Mouse (Mus musculus) large intestine, adult 2 months (tissue): Measurements from ENCODE around the gene Mecom. TPM values are rescaled to one million over a fixed set of nuclear protein-coding genes. Genes with fewer than 3 reads are reported as not detected.

Source experiments
- DNase-seq: peaks from one replicate; pipeline ENCODE4 v3.0.0-alpha.2; 2012; ENCODE audit warnings: low read depth, low spot score
- WGBS: fragments of 180-500 bp; shearing (Covaris S2); methylation state at CpG from one replicate; pipeline ENCODE4 v1.1.7; 2018; 5-methylcytosine and 5-hydroxymethylcytosine counted together
- polyA plus RNA-seq: library from polyadenylated mRNA; depleted of rRNA; stranded (reverse); fragments of >200 nt; gene quantifications from 2 replicates; pipeline ENCODE4 v1.2.3, GENCODE M21; 2012

Gene Mecom
- polyA plus RNA-seq, 1 experiment: 4.4 TPM

- 31% methylated on average over 5 of the region's 5 CpGs for WGBS
Observed at GRCm38 (mm10) chr3:30187812-30188469, 359.9 kb downstream of the Mecom start.

GRCm38 (mm10) chr3:30181807-30182481 is 365.9 kb downstream of the Mecom start:
- 80% methylated on average over 8 of the region's 8 CpGs for WGBS
- no peak for DNase-seq

More at GRCm38 (mm10) chr3:30187812-30188469, 359.9 kb downstream of the Mecom start:
- no peak for DNase-seq

GRCm38 (mm10) chr3:30176615-30177014 is 371.2 kb downstream of the Mecom start:
- 87% methylated on average over 5 of the region's 5 CpGs for WGBS

GRCm38 (mm10) chr3:30173812-30174211 is 374.0 kb downstream of the Mecom start:
- WGBS: 19% methylated on average over 3 of the region's 3 CpGs
- DNase-seq: no peak

More at GRCm38 (mm10) chr3:30176615-30177014, 371.2 kb downstream of the Mecom start:
- DNase-seq: no peak

- 60% methylated on average over 3 of the region's 3 CpGs for WGBS
- DNase-seq: no peak
Observed at GRCm38 (mm10) chr3:30168396-30169186, 379.2 kb downstream of the Mecom start.

GRCm38 (mm10) chr3:30167027-30167426 is 380.8 kb downstream of the Mecom start:
- no peak for DNase-seq
- 33% methylated on average over 3 of the region's 3 CpGs for WGBS

- DNase-seq: no peak
- WGBS: 30% methylated on average over 4 of the region's 4 CpGs
Observed at GRCm38 (mm10) chr3:30164834-30165233, 383.0 kb downstream of the Mecom start.

GRCm38 (mm10) chr3:30163390-30163789 is 384.4 kb downstream of the Mecom start:
- DNase-seq: no peak
- WGBS: 18% methylated on average over 4 of the region's 4 CpGs

GRCm38 (mm10) chr3:30160961-30161670 is 386.7 kb downstream of the Mecom start:
- 22% methylated on average over 5 of the region's 5 CpGs for WGBS
- no peak for DNase-seq

- WGBS: 48% methylated on average over 5 of the region's 5 CpGs
- no peak for DNase-seq
Observed at GRCm38 (mm10) chr3:30160346-30160745, 387.5 kb downstream of the Mecom start.

- no peak for DNase-seq
- 81% methylated on average over 7 of the region's 7 CpGs for WGBS
Observed at GRCm38 (mm10) chr3:30157128-30157670, 390.6 kb downstream of the Mecom start.

- 94% methylated on average over 7 of the region's 7 CpGs for WGBS
- no peak for DNase-seq
Observed at GRCm38 (mm10) chr3:30154390-30154789, 393.4 kb downstream of the Mecom start.

- 89% methylated on average over 3 of the region's 3 CpGs for WGBS
- no peak for DNase-seq
Observed at GRCm38 (mm10) chr3:30153923-30154331, 393.9 kb downstream of the Mecom start.

GRCm38 (mm10) chr3:30150071-30150470 is 397.7 kb downstream of the Mecom start:
- 96% methylated on average over 4 of the region's 4 CpGs for WGBS

GRCm38 (mm10) chr3:30148378-30149079 is 399.3 kb downstream of the Mecom start:
- WGBS: 66% methylated on average over 8 of the region's 8 CpGs

More at GRCm38 (mm10) chr3:30150071-30150470, 397.7 kb downstream of the Mecom start:
- DNase-seq: no peak

GRCm38 (mm10) chr3:30145051-30145450 is 402.8 kb downstream of the Mecom start:
- 93% methylated on average over 5 of the region's 5 CpGs for WGBS
- no peak for DNase-seq

More at GRCm38 (mm10) chr3:30148378-30149079, 399.3 kb downstream of the Mecom start:
- no peak for DNase-seq

- 83% methylated on average over 11 of the region's 11 CpGs for WGBS
- no peak for DNase-seq
Observed at GRCm38 (mm10) chr3:30143961-30144411, 403.8 kb downstream of the Mecom start.

GRCm38 (mm10) chr3:30143440-30143839 is 404.4 kb downstream of the Mecom start:
- no peak for DNase-seq
- WGBS: 86% methylated on average over 2 of the region's 2 CpGs

- WGBS: 28% methylated on average over 5 of the region's 5 CpGs
- no peak for DNase-seq
Observed at GRCm38 (mm10) chr3:30140349-30140748, 407.5 kb downstream of the Mecom start.
